Mouse (Mus musculus): ENCODE measurements around the gene Ap1s2.

Gene Ap1s2

GRCm38 (mm10) chrX:163981500-163981899, 72.7 kb downstream of the Ap1s2 start:
- no peak for DNase-seq

DNA sequence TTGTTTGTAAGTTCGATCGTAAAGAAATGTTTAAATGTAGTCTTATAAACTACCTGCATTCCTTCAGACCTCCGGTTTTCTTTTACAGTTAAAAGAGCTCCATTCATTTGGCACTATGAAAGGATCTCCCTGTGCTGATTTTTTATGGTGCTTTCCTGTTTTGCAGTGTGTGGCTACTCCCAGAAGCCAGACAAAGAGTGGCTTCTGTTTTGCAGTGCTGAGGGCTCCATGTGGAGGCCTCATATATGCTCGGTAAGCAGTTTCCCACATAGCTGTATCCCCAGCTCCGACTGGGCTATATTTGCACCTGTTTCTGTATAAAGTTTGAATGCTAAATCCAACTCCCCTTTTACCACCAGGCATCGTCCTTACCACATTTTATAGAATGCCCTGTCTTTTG, 73.3 kb downstream of the Ap1s2 start:
- no peak for DNase-seq
